Mouse (Mus musculus): ENCODE data around the gene Ltv1. TPM values are rescaled to one million over a fixed set of nuclear protein-coding genes. Genes with fewer than 3 reads are reported as not detected.

Gene Ltv1
- polyA plus RNA-seq, 1 experiment from 2014 or later: 80.1 TPM

GRCm38 (mm10) chr10:13186754-13187153 lies 6.2 kb downstream of the Ltv1 start:
- Histone ChIP-seq H3K27ac (ENCODE audit: low read depth) (peak overlapping the region; percentile 57; the same call in 1 of the 2 replicates), H3K4me2 (ENCODE audit: low read length) (no peak overlapping the region), H3K9ac (ENCODE audit: low read length) (no peak overlapping the region), H3K4me1 (replicated peaks; ENCODE audit: control insufficient read depth, insufficient read depth, low read length) (peaks cover 4% of the 10 kb centered on the region; the same call in 1 of the 2 replicates), H3K36me3 (ENCODE audit: control insufficient read depth, insufficient read depth, low read length) (peaks cover 67% of the 10 kb centered on the region), H3K4me3 (ENCODE audit: low read depth, low read length) (no peak overlapping the region), H3K9me3 (ENCODE audit: control insufficient read depth, low read length) (no peaks in the 10 kb centered on the region), H3K27me3 (replicated peaks; ENCODE audit: control insufficient read depth, insufficient read depth, low read length) (no peaks in the 10 kb centered on the region)
- 74% methylated on average over 3 of the region's 3 CpGs for WGBS
- DNase-seq (ENCODE audit: low spot score) (no peak), ATAC-seq (replicated peaks; ENCODE audit: low FRiP score, low TSS enrichment, low read depth) (peak; percentile 51; the same call in 1 of the 2 replicates)

GRCm38 (mm10) chr10:13184170-13184766 lies 8.7 kb downstream of the Ltv1 start:
- no peak for DNase-seq (ENCODE audit: low spot score)
- Histone ChIP-seq H3K4me3 (ENCODE audit: low read depth, low read length) (no peak overlapping the region), H3K27ac (ENCODE audit: low read depth) (no peak overlapping the region), H3K9me3 (ENCODE audit: control insufficient read depth, low read length) (no peaks in the 10 kb centered on the region), H3K36me3 (ENCODE audit: control insufficient read depth, insufficient read depth, low read length) (peaks cover 70% of the 10 kb centered on the region), H3K4me2 (ENCODE audit: low read length) (no peak overlapping the region), H3K9ac (ENCODE audit: low read length) (no peak overlapping the region), H3K4me1 (replicated peaks; ENCODE audit: control insufficient read depth, insufficient read depth, low read length) (no peaks in the 10 kb centered on the region; the same call in 1 of the 2 replicates), H3K27me3 (replicated peaks; ENCODE audit: control insufficient read depth, insufficient read depth, low read length) (no peaks in the 10 kb centered on the region)
- ATAC-seq (replicated peaks; ENCODE audit: low FRiP score, low TSS enrichment, low read depth): no peak
- 87% methylated on average over 4 of the region's 4 CpGs for WGBS

- WGBS: 36% methylated on average over 7 of the region's 7 CpGs
- no peak for ATAC-seq (replicated peaks; ENCODE audit: low FRiP score, low TSS enrichment, low read depth)
Observed at GRCm38 (mm10) chr10:13180211-13180610, 12.8 kb downstream of the Ltv1 start.

GRCm38 (mm10) chr10:13177973-13178624 lies 14.9 kb downstream of the Ltv1 start, which contains the start of gene Zc2hc1b:
Zc2hc1b (minus strand) TSS chr10:13178023.
- Histone ChIP-seq H3K9ac (ENCODE audit: low read length) (no peak within 1 kb of the TSS), H3K27me3 (replicated peaks; ENCODE audit: control insufficient read depth, insufficient read depth, low read length) (no peaks in the 10 kb centered on the region), H3K27ac (ENCODE audit: low read depth) (peak within 1 kb of the TSS; percentile 52), H3K4me3 (ENCODE audit: low read depth, low read length) (no peak within 1 kb of the TSS), H3K36me3 (ENCODE audit: control insufficient read depth, insufficient read depth, low read length) (peaks cover 66% of the 10 kb centered on the region), H3K4me1 (replicated peaks; ENCODE audit: control insufficient read depth, insufficient read depth, low read length) (peaks cover 9% of the 10 kb centered on the region; the same call in 1 of the 2 replicates), H3K4me2 (ENCODE audit: low read length) (no peak within 1 kb of the TSS), H3K9me3 (ENCODE audit: control insufficient read depth, low read length) (no peaks in the 10 kb centered on the region)
- DNase-seq (ENCODE audit: low spot score) (no peak), ATAC-seq (replicated peaks; ENCODE audit: low FRiP score, low TSS enrichment, low read depth) (no peak)
- WGBS: 32% methylated on average over 7 of the region's 7 CpGs

More at GRCm38 (mm10) chr10:13180211-13180610, 12.8 kb downstream of the Ltv1 start:
- Histone ChIP-seq H3K9me3 (ENCODE audit: control insufficient read depth, low read length) (no peaks in the 10 kb centered on the region), H3K36me3 (ENCODE audit: control insufficient read depth, insufficient read depth, low read length) (peaks cover 80% of the 10 kb centered on the region), H3K27ac (ENCODE audit: low read depth) (peak overlapping the region; percentile 64; the same call in 1 of the 2 replicates), H3K4me2 (ENCODE audit: low read length) (no peak overlapping the region), H3K9ac (ENCODE audit: low read length) (no peak overlapping the region), H3K4me1 (replicated peaks; ENCODE audit: control insufficient read depth, insufficient read depth, low read length) (peaks cover 7% of the 10 kb centered on the region; the same call in 1 of the 2 replicates), H3K4me3 (ENCODE audit: low read depth, low read length) (no peak overlapping the region), H3K27me3 (replicated peaks; ENCODE audit: control insufficient read depth, insufficient read depth, low read length) (no peaks in the 10 kb centered on the region)
- DNase-seq (ENCODE audit: low spot score): no peak

GRCm38 (mm10) chr10:13175866-13176265 lies 17.1 kb downstream of the Ltv1 start:
- Histone ChIP-seq H3K4me1 (replicated peaks; ENCODE audit: control insufficient read depth, insufficient read depth, low read length) (peaks cover 27% of the 10 kb centered on the region), H3K27me3 (replicated peaks; ENCODE audit: control insufficient read depth, insufficient read depth, low read length) (no peaks in the 10 kb centered on the region), H3K36me3 (ENCODE audit: control insufficient read depth, insufficient read depth, low read length) (peaks cover 49% of the 10 kb centered on the region), H3K4me3 (ENCODE audit: low read depth, low read length) (no peak overlapping the region), H3K4me2 (ENCODE audit: low read length) (no peak overlapping the region), H3K27ac (ENCODE audit: low read depth) (no peak overlapping the region), H3K9me3 (ENCODE audit: control insufficient read depth, low read length) (no peaks in the 10 kb centered on the region), H3K9ac (ENCODE audit: low read length) (no peak overlapping the region)
- 64% methylated on average over 7 of the region's 7 CpGs for WGBS
- DNase-seq (ENCODE audit: low spot score): no peak
- ATAC-seq (replicated peaks; ENCODE audit: low FRiP score, low TSS enrichment, low read depth): no peak

- H3K9me3 ChIP-seq (ENCODE audit: control insufficient read depth, low read length): no peaks in the 10 kb centered on the region
- WGBS: 23% methylated on average over 10 of the region's 10 CpGs
- no peaks in the 10 kb centered on the region for H3K27me3 ChIP-seq (replicated peaks; ENCODE audit: control insufficient read depth, insufficient read depth, low read length)
- H3K36me3 ChIP-seq (ENCODE audit: control insufficient read depth, insufficient read depth, low read length): peaks cover 19% of the 10 kb centered on the region
- DNase-seq (ENCODE audit: low spot score): peak; percentile 65
- no peak overlapping the region for H3K4me3 ChIP-seq (ENCODE audit: low read depth, low read length)
- peak overlapping the region; percentile 66 for H3K27ac ChIP-seq (ENCODE audit: low read depth)
- H3K4me2 ChIP-seq (ENCODE audit: low read length): no peak overlapping the region
- H3K4me1 ChIP-seq (replicated peaks; ENCODE audit: control insufficient read depth, insufficient read depth, low read length): peaks cover 29% of the 10 kb centered on the region
- ATAC-seq (replicated peaks; ENCODE audit: low FRiP score, low TSS enrichment, low read depth): peak; percentile 64
- H3K9ac ChIP-seq (ENCODE audit: low read length): no peak overlapping the region
Observed at GRCm38 (mm10) chr10:13172798-13173221, 20.2 kb downstream of the Ltv1 start.

- DNase-seq (ENCODE audit: low spot score): no peak
- peak overlapping the region; percentile 62 for H3K27ac ChIP-seq (ENCODE audit: low read depth)
- peaks cover 28% of the 10 kb centered on the region for H3K4me1 ChIP-seq (replicated peaks; ENCODE audit: control insufficient read depth, insufficient read depth, low read length)
Observed at GRCm38 (mm10) chr10:13171461-13171860, 21.5 kb downstream of the Ltv1 start.

GRCm38 (mm10) chr10:13170739-13171448 lies 22.1 kb downstream of the Ltv1 start:
- peaks cover 28% of the 10 kb centered on the region for H3K4me1 ChIP-seq (replicated peaks; ENCODE audit: control insufficient read depth, insufficient read depth, low read length)
- H3K9me3 ChIP-seq (ENCODE audit: control insufficient read depth, low read length): no peaks in the 10 kb centered on the region
- 0 out of 2 replicates have a peak, but pooled peaks cover 5% of the 10 kb centered on the region for H3K36me3 ChIP-seq (ENCODE audit: control insufficient read depth, insufficient read depth, low read length)
- 28% methylated on average over 12 of the region's 12 CpGs for WGBS
- H3K4me2 ChIP-seq (ENCODE audit: low read length): no peak overlapping the region
- peak overlapping the region; percentile 62 for H3K27ac ChIP-seq (ENCODE audit: low read depth)
- no peak overlapping the region for H3K9ac ChIP-seq (ENCODE audit: low read length)
- no peaks in the 10 kb centered on the region for H3K27me3 ChIP-seq (replicated peaks; ENCODE audit: control insufficient read depth, insufficient read depth, low read length)
- no peak for DNase-seq (ENCODE audit: low spot score)
- ATAC-seq (replicated peaks; ENCODE audit: low FRiP score, low TSS enrichment, low read depth): 0 out of 2 replicates have a peak, but pooled peaks have one; percentile 25
- H3K4me3 ChIP-seq (ENCODE audit: low read depth, low read length): no peak overlapping the region

More at GRCm38 (mm10) chr10:13171461-13171860, 21.5 kb downstream of the Ltv1 start:
- Histone ChIP-seq H3K4me2 (ENCODE audit: low read length) (no peak overlapping the region), H3K4me3 (ENCODE audit: low read depth, low read length) (no peak overlapping the region), H3K9me3 (ENCODE audit: control insufficient read depth, low read length) (no peaks in the 10 kb centered on the region), H3K27me3 (replicated peaks; ENCODE audit: control insufficient read depth, insufficient read depth, low read length) (no peaks in the 10 kb centered on the region), H3K36me3 (ENCODE audit: control insufficient read depth, insufficient read depth, low read length) (0 out of 2 replicates have a peak, but pooled peaks cover 6% of the 10 kb centered on the region), H3K9ac (ENCODE audit: low read length) (no peak overlapping the region)
- WGBS: 46% methylated on average over 2 of the region's 2 CpGs
- ATAC-seq (replicated peaks; ENCODE audit: low FRiP score, low TSS enrichment, low read depth): no peak
